In genomic region chr4:134624109-134624862, GRCm38 (mm10) we compare ENCODE assay signal across 9 mouse cellular contexts.
DNase-seq lines count a peak whose midpoint lies in the region; ATAC-seq lines count a peak whose summit lies in the region.
"Had no signal": no experiment of that assay in that cellular context is flagged by ENCODE, and none has a peak within 500 bp of the region (broad histone marks: within the 10 kb centered on the region; RNA-seq: fewer than 3 reads in every experiment).

No protein-coding gene starts in this region.

- WGBS in hindbrain, embryonic 13.5 days: 51% methylated on average over 14 of the region's 14 CpGs
- 33% methylated on average over 14 of the region's 14 CpGs for WGBS in liver, embryonic 16.5 days (ENCODE audit: insufficient replicate concordance)

- H3K4me2 ChIP-seq in hindbrain, embryonic 13.5 days: no peak overlapping the region
- H3K4me2 ChIP-seq in liver, embryonic 16.5 days (ENCODE audit: low read depth, low read length): no peak overlapping the region
- H3K4me2 ChIP-seq: embryonic facial prominence, embryonic 13.5 days had no signal

- H3K36me3 ChIP-seq in hindbrain, embryonic 13.5 days: no peaks in the 10 kb centered on the region
- no peaks in the 10 kb centered on the region for H3K36me3 ChIP-seq in liver, embryonic 16.5 days (ENCODE audit: control insufficient read depth, insufficient read depth)
- H3K36me3 ChIP-seq: embryonic facial prominence, embryonic 13.5 days had no signal

- no peaks in the 10 kb centered on the region for H3K9me3 ChIP-seq in hindbrain, embryonic 13.5 days
- H3K9me3 ChIP-seq in liver, embryonic 16.5 days (replicated peaks; ENCODE audit: control insufficient read depth, low read length): no peaks in the 10 kb centered on the region
- H3K9me3 ChIP-seq: embryonic facial prominence, embryonic 13.5 days had no signal

- 0 out of 2 replicates have a peak overlapping the region, but pooled peaks have one; percentile 19 for H3K9ac ChIP-seq in hindbrain, embryonic 13.5 days
- H3K9ac ChIP-seq in liver, embryonic 16.5 days (ENCODE audit: low read depth, low read length): no peak overlapping the region
- H3K9ac ChIP-seq: embryonic facial prominence, embryonic 13.5 days had no signal

- H3K27ac ChIP-seq in hindbrain, embryonic 13.5 days: peak overlapping the region; percentile 78
- no peak overlapping the region for H3K27ac ChIP-seq in liver, embryonic 16.5 days (ENCODE audit: low read length)
- H3K27ac ChIP-seq: embryonic facial prominence, embryonic 13.5 days had no signal

- peaks cover 35% of the 10 kb centered on the region for H3K4me1 ChIP-seq in hindbrain, embryonic 13.5 days (replicated peaks)
- H3K4me1 ChIP-seq in liver, embryonic 16.5 days (ENCODE audit: control insufficient read depth, low read depth, low read length): peaks cover 2% of the 10 kb centered on the region; the same call in 1 of the 2 replicates

- H3K27me3 ChIP-seq in hindbrain, embryonic 13.5 days: 0 out of 2 replicates have a peak, but pooled peaks cover 5% of the 10 kb centered on the region
- H3K27me3 ChIP-seq in liver, embryonic 16.5 days (ENCODE audit: control insufficient read depth, insufficient read depth, low read depth, low read length): no peaks in the 10 kb centered on the region
- H3K27me3 ChIP-seq: embryonic facial prominence, embryonic 13.5 days had no signal

- no peak for DNase-seq in frontal cortex, postnatal 14 days (ENCODE audit: low spot score in 2 of 2)
- DNase-seq in MN1 (ENCODE audit: low spot score): peak; percentile 66
- peak; percentile 76 for DNase-seq in gastrocnemius, adult 18-20 months (ENCODE audit: low spot score)
- DNase-seq in telencephalon, adult 2 months (ENCODE audit: low read depth, low spot score): peak; percentile 60
- no peak for DNase-seq in embryo, embryonic 9.5 days (ENCODE audit: extremely low spot score)

- H3K4me3 ChIP-seq in hindbrain, embryonic 13.5 days: no peak overlapping the region
- no peak overlapping the region for H3K4me3 ChIP-seq in liver, embryonic 16.5 days (ENCODE audit: low read depth, low read length)
- H3K4me3 ChIP-seq: embryonic facial prominence, embryonic 13.5 days had no signal

- ATAC-seq in frontal cortex, adult (ENCODE audit: low TSS enrichment): peak; percentile 50; the same call in 1 of the 2 replicates
- ATAC-seq in hindbrain, embryonic 13.5 days (ENCODE audit: low FRiP score): no peak
- ATAC-seq in liver, embryonic 16.5 days (ENCODE audit: low read depth): peak; percentile 51

Comparison
In these comparisons a context has a peak if more than half of its experiments do, and no peak if none do; other contexts are left out.
1. DNase-seq: peak in MN1 (single experiment), gastrocnemius, adult 18-20 months (single experiment) and telencephalon, adult 2 months (single experiment); none in frontal cortex, postnatal 14 days (0 of 2) and embryo, embryonic 9.5 days (single experiment).